Mouse (Mus musculus) left cerebral cortex, postnatal 36 days (tissue): ENCODE measurements around the gene Adarb1. TPM values are rescaled to one million over a fixed set of nuclear protein-coding genes. Genes with fewer than 3 reads are reported as not detected.
A peak's percentile ranks its signal among the peaks of the same experiment; 100 is the strongest.
"Not testable (repeated sequence)": the region's sequence is repeated elsewhere in the genome, so short reads cannot be mapped to it uniquely, and the experiment has no call there.

ENCODE experiments used
- DNase-seq, 2 experiments: peaks; one replicate each; pipeline ENCODE4 v3.0.0; 2021 to 2022; ENCODE audit warnings: low spot score in 2 of 2, mixed read lengths in 1 of 2
- intact Hi-C: fragments of 180-260 bp; cut with DNase I; formaldehyde crosslinking; loops from one replicate; pipeline ENCODE4 v1.15.1; 2025
- total RNA-seq, 2 experiments: library from RNA; stranded (reverse); gene quantifications; 2 replicates each; pipeline ENCODE4 v1.2.3; 2021

Adarb1 gene
- total RNA-seq, 2 experiments from 2014 or later: 135 to 147 TPM

- intact Hi-C loops: no loop called here
- DNase-seq: no peak
These were observed 129.4 kb downstream of the Adarb1 start for GRCm38 (mm10) chr10:77288639-77289195.

- intact Hi-C loops: no loop called here
- DNase-seq: no peak
These were observed 130.4 kb downstream of the Adarb1 start for GRCm38 (mm10) chr10:77287626-77288025.

GRCm38 (mm10) chr10:77284832-77285231, 133.2 kb downstream of the Adarb1 start:
- intact Hi-C loops: no loop called here
- no peak for DNase-seq

GRCm38 (mm10) chr10:77282822-77283221, 135.2 kb downstream of the Adarb1 start:
- intact Hi-C loops: loop anchor here (2.0 kb wide), 2 partner anchors 70 to 228 kb away; no protein-coding TSS in a partner anchor
- DNase-seq: peak; percentile 71 to 72

GRCm38 (mm10) chr10:77282085-77282484, 136.0 kb downstream of the Adarb1 start:
- DNase-seq: not testable (repeated sequence)
- intact Hi-C loops: loop anchor here (2.0 kb wide), 2 partner anchors 71 to 229 kb away; no protein-coding TSS in a partner anchor

- intact Hi-C loops: no loop called here
- no peak for DNase-seq
These were observed 144.3 kb downstream of the Adarb1 start for GRCm38 (mm10) chr10:77273798-77274197.

- no peak for DNase-seq
- intact Hi-C loops: no loop called here
These were observed 144.9 kb downstream of the Adarb1 start for GRCm38 (mm10) chr10:77272980-77273730.

- no peak for DNase-seq
- intact Hi-C loops: no loop called here
These were observed 148.9 kb downstream of the Adarb1 start for GRCm38 (mm10) chr10:77269129-77269528.

- no peak for DNase-seq
- intact Hi-C loops: no loop called here
These were observed 151.0 kb downstream of the Adarb1 start for GRCm38 (mm10) chr10:77267027-77267426.

GRCm38 (mm10) chr10:77266281-77266680, 151.8 kb downstream of the Adarb1 start:
- intact Hi-C loops: no loop called here
- DNase-seq: no peak

- DNase-seq: no peak
- intact Hi-C loops: no loop called here
These were observed 157.7 kb downstream of the Adarb1 start for GRCm38 (mm10) chr10:77260166-77260875.

GRCm38 (mm10) chr10:77258704-77259621, 159.1 kb downstream of the Adarb1 start, which contains the start of gene Pofut2:
Gene Pofut2, plus strand, starts transcription at chr10:77259218.
- intact Hi-C loops: no loop called here
- DNase-seq: peak; percentile 92 to 94

GRCm38 (mm10) chr10:77258041-77258590, 160.0 kb downstream of the Adarb1 start:
- intact Hi-C loops: no loop called here
- DNase-seq: no peak

- no peak for DNase-seq
- intact Hi-C loops: no loop called here
These were observed 162.4 kb downstream of the Adarb1 start for GRCm38 (mm10) chr10:77255676-77256075.

GRCm38 (mm10) chr10:77255231-77255630, 162.8 kb downstream of the Adarb1 start:
- no peak for DNase-seq
- intact Hi-C loops: no loop called here

GRCm38 (mm10) chr10:77252790-77253189, 165.3 kb downstream of the Adarb1 start:
- intact Hi-C loops: loop anchor here (1.0 to 2.0 kb wide), 3 partner anchors 122 to 418 kb away; no protein-coding TSS in a partner anchor
- peak; percentile 80 to 85 for DNase-seq

GRCm38 (mm10) chr10:77251784-77252539, 166.1 kb downstream of the Adarb1 start:
- DNase-seq: no peak
- intact Hi-C loops: loop anchor here (2.0 kb wide), 2 partner anchors 169 to 417 kb away; no protein-coding TSS in a partner anchor

GRCm38 (mm10) chr10:77251223-77251783, 166.8 kb downstream of the Adarb1 start:
- intact Hi-C loops: no loop called here
- no peak for DNase-seq
